Mouse (Mus musculus) liver, embryonic 14.5 days (tissue): ENCODE results near the gene Lancl2. TPM values are rescaled to one million over a fixed set of nuclear protein-coding genes. Genes with fewer than 3 reads are reported as not detected.

ENCODE experiments used
- ATAC-seq: fragments of 200-750 bp; cut with Nextera tagmentation; 2 replicates; pipeline ENCODE4 v1.8.0; 2017; ENCODE audit warnings: moderate number of reproducible peaks, mild to moderate bottlenecking, moderate library complexity; ENCODE audit not compliant: insufficient read depth
- DNase-seq, 3 experiments: peaks; one replicate each; pipeline ENCODE4 v3.0.0-alpha.2; 2012 to 2013; ENCODE audit warnings: low read depth in 3 of 3, low spot score in 3 of 3
- H3K27ac ChIP-seq: fragments of 300-500 bp; sonication (generic); 2 replicates; pipeline ENCODE4 v1.5.1; 2014; ENCODE audit warnings: moderate library complexity, mild to moderate bottlenecking, control low read depth, inconsistent platforms
- H3K27me3 ChIP-seq: fragments of 300-500 bp; sonication (generic); 2 replicates; pipeline ENCODE4 v1.6.1; 2014; ENCODE audit warnings: mild to moderate bottlenecking, low read length, moderate library complexity; ENCODE audit not compliant: control insufficient read depth, insufficient read depth
- H3K36me3 ChIP-seq: fragments of 300-500 bp; sonication (generic); replicated peaks from 2 replicates; pipeline ENCODE4 v1.6.1; 2014; ENCODE audit warnings: low read depth; ENCODE audit not compliant: control insufficient read depth, insufficient read depth
- H3K4me1 ChIP-seq, 2 experiments: fragments of 200-500 bp in 1 of 2; fragments of 300-500 bp in 1 of 2; sonication (generic) in 1 of 2; replicated peaks; 2 replicates each; pipeline ENCODE4 v1.6.1; 2012 to 2014; ENCODE audit warnings: antibody characterized with exemption in 1 of 2, inconsistent platforms in 1 of 2, low read length in 1 of 2; ENCODE audit not compliant: control insufficient read depth in 2 of 2, insufficient read depth in 2 of 2
- H3K4me2 ChIP-seq: fragments of 300-500 bp; sonication (generic); 2 replicates; pipeline ENCODE4 v1.6.1; 2014; ENCODE audit warnings: low read depth, mild to moderate bottlenecking, control low read depth, moderate library complexity
- H3K4me3 ChIP-seq, 2 experiments: fragments of 200-500 bp in 1 of 2; fragments of 300-500 bp in 1 of 2; sonication (generic) in 1 of 2; 2 replicates each; pipeline ENCODE4 v1.5.1; 2012 to 2014; ENCODE audit warnings: low read depth in 2 of 2, low read length in 2 of 2, mild to moderate bottlenecking in 2 of 2, control low read depth in 1 of 2, inconsistent platforms in 1 of 2, moderate library complexity in 1 of 2; ENCODE audit not compliant: insufficient read depth in 1 of 2
- H3K9ac ChIP-seq: fragments of 300-500 bp; sonication (generic); replicated peaks from 2 replicates; pipeline ENCODE4 v1.6.1; 2014; ENCODE audit warnings: mild to moderate bottlenecking, control low read depth, moderate library complexity
- H3K9me3 ChIP-seq: fragments of 300-500 bp; sonication (generic); 2 replicates; pipeline ENCODE4 v1.6.1; 2016; ENCODE audit warnings: low read length, mixed read lengths; ENCODE audit not compliant: control insufficient read depth
- CTCF ChIP-seq: IDR thresholded peaks from 2 replicates; pipeline ENCODE4 v1.5.1; 2016; ENCODE audit warnings: antibody characterized with exemption, low read depth, control low read depth
- EP300 ChIP-seq: IDR thresholded peaks from 2 replicates; pipeline ENCODE4 v1.6.1; 2016; ENCODE audit warnings: antibody characterized with exemption, low read depth
- WGBS: fragments of 180-500 bp; shearing (Covaris S2); extraction: QIAGEN DNeasy Blood & Tissue Kit; methylation state at CpG from one replicate; pipeline ENCODE4 v1.1.7; 2014; ENCODE audit not compliant: insufficient replicate concordance; 5-methylcytosine and 5-hydroxymethylcytosine counted together
- polyA plus RNA-seq, 2 experiments: library from polyadenylated mRNA; depleted of rRNA in 1 of 2; stranded (reverse) in 1 of 2; unstranded in 1 of 2; fragments of >200 nt; fragmentation: Nextera tagmentation in 1 of 2; extraction: Ambion mirVana in 1 of 2; gene quantifications; 2 replicates each; pipeline versions ENCODE4 v1.2.1 to v1.2.3; 2012 to 2014

Lancl2 gene
- 4.9 and 7.1 TPM in 2 replicates for polyA plus RNA-seq (2012; rRNA removed)
- 13.5 and 14.6 TPM in 2 replicates for polyA plus RNA-seq (2014; fragmentation: Nextera tagmentation; extraction: Ambion mirVana)

DNA sequence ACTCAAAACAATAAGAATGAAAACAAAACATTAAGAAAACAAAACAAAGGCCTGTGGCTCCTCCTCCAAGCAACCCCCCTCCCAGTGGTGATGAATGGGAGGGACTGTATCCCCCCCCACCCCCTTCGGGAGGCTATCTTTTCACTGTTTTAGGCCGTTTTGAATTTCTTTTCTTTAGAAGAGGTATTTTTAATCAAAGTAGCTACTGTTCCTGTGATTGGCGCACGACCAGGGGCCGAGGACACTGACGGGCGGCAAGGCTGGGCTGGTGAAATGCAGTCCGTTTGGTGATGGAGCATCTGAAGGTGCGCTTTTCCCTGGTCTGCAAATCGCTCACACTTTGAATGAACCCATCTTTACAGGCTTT lies at the start of gene Lancl2:
Gene Lancl2, plus strand, starts transcription at position 165 of the 367 bp plus-strand sequence.
- ATAC-seq (peak; percentile 24), DNase-seq (no peak)
- Histone ChIP-seq H3K4me2 (peak within 1 kb of the TSS; percentile 92), H3K27ac (peak within 1 kb of the TSS; percentile 78), H3K4me1 (peaks cover 10 to 12% of the 10 kb centered on the region in 2 experiments; a peak in 3 of 4 replicates), H3K36me3 (no peaks in the 10 kb centered on the region), H3K4me3 (peak within 1 kb of the TSS; percentile 64 to 80), H3K27me3 (no peaks in the 10 kb centered on the region), H3K9me3 (no peaks in the 10 kb centered on the region), H3K9ac (peak within 1 kb of the TSS; percentile 72)
- 0% methylated on average over 10 of the region's 10 CpGs for WGBS
- TF ChIP-seq CTCF = no peak
- TF ChIP-seq EP300 = no peak

DNA sequence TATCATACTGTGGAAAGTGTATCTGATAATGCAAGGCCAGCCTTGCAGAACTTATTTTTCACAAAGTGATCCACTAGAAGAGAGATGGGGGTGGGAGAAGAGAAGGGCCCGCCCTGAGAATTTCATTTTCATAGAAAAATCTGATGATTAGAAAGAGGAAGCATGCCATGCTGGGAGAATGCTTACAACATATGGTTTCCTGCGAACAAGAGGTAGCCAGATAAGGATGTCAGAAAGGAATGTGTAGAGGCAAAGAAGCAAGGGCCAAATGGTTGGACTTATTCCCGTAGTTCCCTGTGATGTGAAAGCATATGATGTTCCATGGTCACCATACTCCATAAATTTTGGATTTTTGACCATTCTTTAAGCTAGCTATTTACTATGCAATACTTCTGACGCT lies 41.0 kb upstream of the Lancl2 start:
- no peak for DNase-seq
- ATAC-seq = no peak
- TF ChIP-seq CTCF (no peak), EP300 (no peak)
- Histone ChIP-seq H3K4me1 (no peaks in the 10 kb centered on the region), H3K27ac (no peak overlapping the region), H3K36me3 (no peaks in the 10 kb centered on the region), H3K9me3 (no peaks in the 10 kb centered on the region), H3K27me3 (no peaks in the 10 kb centered on the region), H3K9ac (no peak overlapping the region), H3K4me2 (no peak overlapping the region), H3K4me3 (no peak overlapping the region)
- WGBS = 43% methylated on average over 4 of the region's 4 CpGs

DNA sequence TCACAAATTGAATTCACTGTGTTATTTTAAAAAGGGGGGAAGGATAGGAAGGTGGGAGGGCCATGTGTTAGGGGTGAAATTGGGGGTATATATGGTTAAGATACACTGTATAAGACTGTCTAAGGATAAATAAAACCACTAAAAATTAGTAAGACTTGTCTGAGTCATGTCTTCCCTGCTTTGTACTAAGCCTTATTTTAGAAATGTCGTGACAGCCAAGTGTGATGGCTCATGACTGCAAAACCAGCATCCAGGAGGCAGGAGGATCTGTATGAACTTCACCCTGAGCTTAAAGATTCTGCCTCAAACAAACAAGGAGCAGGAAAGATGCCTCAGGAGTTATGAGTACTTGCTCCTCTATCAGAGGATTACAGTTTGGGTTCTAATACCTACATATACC lies 18.2 kb upstream of the Lancl2 start:
- H3K27me3 ChIP-seq = no peaks in the 10 kb centered on the region
- DNase-seq (no peak), ATAC-seq (no peak)
- H3K27ac ChIP-seq = no peak overlapping the region
- no peaks in the 10 kb centered on the region for H3K4me1 ChIP-seq
- no peak overlapping the region for H3K4me2 ChIP-seq
- no peak for TF ChIP-seq EP300
- TF ChIP-seq CTCF = no peak
- 68% methylated on average over 1 of the region's 1 CpGs for WGBS
- H3K4me3 ChIP-seq = no peak overlapping the region
- no peaks in the 10 kb centered on the region for H3K36me3 ChIP-seq
- no peak overlapping the region for H3K9ac ChIP-seq
- H3K9me3 ChIP-seq = no peaks in the 10 kb centered on the region

DNA sequence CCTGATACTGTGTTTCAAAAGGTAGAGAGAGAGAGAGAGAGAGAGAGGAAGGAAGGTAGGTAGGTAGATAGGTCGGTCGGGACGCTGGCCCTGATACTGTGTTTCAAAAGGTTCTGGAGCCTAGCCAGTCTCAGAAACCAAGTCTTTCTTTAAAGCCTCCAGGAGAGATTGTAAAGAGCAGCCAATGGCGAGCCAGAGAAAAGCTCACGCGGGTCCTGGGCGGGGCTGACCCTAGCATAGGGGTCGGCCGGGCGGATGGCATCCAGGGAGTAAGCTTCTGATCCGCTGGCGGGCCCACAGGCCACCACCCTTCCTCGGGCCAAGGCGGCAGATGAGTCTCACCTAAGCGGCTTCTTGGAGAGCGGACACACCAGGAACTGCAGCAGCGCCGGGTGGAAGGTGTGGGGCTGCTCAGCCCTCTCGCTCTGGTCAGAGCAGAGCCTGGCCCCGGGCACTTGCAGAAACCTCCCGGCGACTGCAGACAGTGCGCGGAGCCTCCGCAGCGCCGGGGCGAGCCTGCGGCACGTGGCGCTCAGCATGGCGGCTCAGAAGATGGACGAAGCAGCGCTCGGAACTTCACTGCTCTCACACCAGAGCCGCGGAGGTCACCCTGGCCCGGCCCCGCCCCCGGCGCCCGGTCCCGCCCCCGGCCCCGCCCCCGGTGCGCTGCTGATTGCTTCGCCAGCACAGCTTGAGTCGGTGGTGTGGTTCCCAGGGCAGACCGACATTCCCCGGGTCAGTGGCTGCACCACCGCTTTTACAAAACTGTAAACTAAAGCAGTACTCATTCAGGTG lies 10.7 kb upstream of the Lancl2 start, which contains the start of gene Pyurf:
Gene Pyurf, minus strand, starts transcription at position 612 of the 795 bp plus-strand sequence.
- TF ChIP-seq EP300 (no peak), CTCF (peak; percentile 49)
- ATAC-seq (peak; percentile 98), DNase-seq (peak; percentile 63 to 79 (median 64))
- Histone ChIP-seq H3K27me3 (no peaks in the 10 kb centered on the region), H3K9ac (peak within 1 kb of the TSS; percentile 58), H3K4me1 (peaks cover 5 to 9% of the 10 kb centered on the region in 2 experiments; a peak in 3 of 4 replicates), H3K9me3 (no peaks in the 10 kb centered on the region), H3K4me3 (peak within 1 kb of the TSS; percentile 66 to 69), H3K4me2 (peak within 1 kb of the TSS; percentile 74), H3K36me3 (no peaks in the 10 kb centered on the region), H3K27ac (peak within 1 kb of the TSS; percentile 56)
- WGBS = 1% methylated on average over 51 of the region's 52 CpGs

DNA sequence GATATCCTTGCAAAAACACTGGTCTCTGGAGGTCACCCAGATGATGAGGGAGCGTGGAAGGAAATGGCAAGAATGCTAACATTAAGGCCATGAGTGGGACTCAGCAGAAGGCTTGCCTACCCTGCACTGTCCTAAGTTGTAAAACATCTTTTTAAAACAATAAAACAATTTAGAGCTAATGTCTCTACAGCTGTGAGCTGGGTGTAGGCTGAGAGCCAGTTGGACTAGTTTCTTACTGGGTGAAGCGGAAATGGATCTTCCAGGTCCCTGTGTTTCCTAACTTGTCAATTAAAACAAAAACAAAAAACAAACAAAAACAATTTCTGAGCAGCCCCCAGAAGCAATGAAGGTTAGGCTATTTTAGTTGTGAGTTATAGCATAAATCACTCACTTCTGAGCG lies 9.2 kb upstream of the Lancl2 start:
- Histone ChIP-seq H3K27ac (no peak overlapping the region), H3K9me3 (no peaks in the 10 kb centered on the region), H3K4me2 (no peak overlapping the region), H3K27me3 (no peaks in the 10 kb centered on the region), H3K4me1 (peaks cover 5 to 9% of the 10 kb centered on the region in 2 experiments; a peak in 3 of 4 replicates), H3K9ac (no peak overlapping the region), H3K4me3 (no peak overlapping the region), H3K36me3 (no peaks in the 10 kb centered on the region)
- 76% methylated on average over 3 of the region's 3 CpGs for WGBS
- ATAC-seq (no peak), DNase-seq (no peak)
- TF ChIP-seq CTCF (no peak), EP300 (no peak)
